Mouse (Mus musculus): ENCODE results near the gene Wdr49.
"Not testable (repeated sequence)": the region's sequence is repeated elsewhere in the genome, so short reads cannot be mapped to it uniquely, and the experiment has no call there.

Gene Wdr49

GRCm38 (mm10) chr3:75301072-75301471 lies 180.9 kb downstream of the Wdr49 start:
- DNase-seq (ENCODE audit: low read depth), result no peak

GRCm38 (mm10) chr3:75299464-75299863 lies 182.5 kb downstream of the Wdr49 start:
- DNase-seq (ENCODE audit: low read depth), result not testable (repeated sequence)

GRCm38 (mm10) chr3:75297758-75298111 lies 184.2 kb downstream of the Wdr49 start:
- DNase-seq (ENCODE audit: low read depth), result no peak

GRCm38 (mm10) chr3:75297026-75297757 lies 184.8 kb downstream of the Wdr49 start:
- no peak for DNase-seq (ENCODE audit: low read depth)

- no peak for DNase-seq (ENCODE audit: low read depth)
Measured at GRCm38 (mm10) chr3:75293243-75293642, 188.7 kb downstream of the Wdr49 start.

- no peak for DNase-seq (ENCODE audit: low read depth)
Measured at GRCm38 (mm10) chr3:75277455-75277854, 204.5 kb downstream of the Wdr49 start.

GRCm38 (mm10) chr3:75276522-75276921 lies 205.4 kb downstream of the Wdr49 start:
- no peak for DNase-seq (ENCODE audit: low read depth)

GRCm38 (mm10) chr3:75275127-75275526 lies 206.8 kb downstream of the Wdr49 start:
- DNase-seq (ENCODE audit: low read depth), result no peak

- no peak for DNase-seq (ENCODE audit: low read depth)
Measured at GRCm38 (mm10) chr3:75269978-75270377, 212.0 kb downstream of the Wdr49 start, which contains the start of gene Serpini2. Gene Serpini2 (minus strand): TSS chr3:75270078.

- DNase-seq (ENCODE audit: low read depth), result no peak
Measured at GRCm38 (mm10) chr3:75259356-75259755, 222.6 kb downstream of the Wdr49 start.
